Mouse (Mus musculus) liver, adult 2 months (tissue): Measurements from ENCODE around the gene Wnt6. TPM values are rescaled to one million over a fixed set of nuclear protein-coding genes. Genes with fewer than 3 reads are reported as not detected.

Experiments used
- DNase-seq: peaks from one replicate; pipeline ENCODE4 v3.0.0-alpha.2; 2011; ENCODE audit warnings: low read depth, low spot score; ENCODE audit errors: extremely low read depth
- H3K27ac ChIP-seq: fragments of 200-500 bp; replicated peaks from 2 replicates; pipeline ENCODE4 v1.5.1; 2012; ENCODE audit warnings: low read depth, mild to moderate bottlenecking, control low read depth, inconsistent platforms, low read length; ENCODE audit not compliant: insufficient read depth
- H3K27me3 ChIP-seq: fragments of 200-500 bp; 2 replicates; pipeline ENCODE4 v1.6.1; 2012; ENCODE audit warnings: mild to moderate bottlenecking, moderate library complexity, low read length, inconsistent platforms; ENCODE audit not compliant: control insufficient read depth, insufficient read depth
- H3K36me3 ChIP-seq: fragments of 200-500 bp; 2 replicates; pipeline ENCODE4 v1.6.1; 2012; ENCODE audit warnings: low read length, inconsistent platforms; ENCODE audit not compliant: control insufficient read depth, insufficient read depth
- H3K4me1 ChIP-seq: fragments of 200-500 bp; 2 replicates; pipeline ENCODE4 v1.6.1; 2011; ENCODE audit warnings: low read length; ENCODE audit not compliant: control insufficient read depth, insufficient read depth
- H3K4me3 ChIP-seq: fragments of 200-500 bp; 2 replicates; pipeline ENCODE4 v1.5.1; 2011; ENCODE audit warnings: low read depth, mild to moderate bottlenecking, control low read depth, low read length, moderate library complexity; ENCODE audit not compliant: insufficient read depth
- H3K79me2 ChIP-seq: fragments of 200-500 bp; 2 replicates; pipeline ENCODE4 v1.6.1; 2012; ENCODE audit warnings: inconsistent platforms, mild to moderate bottlenecking, low read length, moderate library complexity; ENCODE audit not compliant: control insufficient read depth, insufficient read depth
- H3K9ac ChIP-seq: fragments of 200-500 bp; 2 replicates; pipeline ENCODE4 v1.6.1; 2012; ENCODE audit warnings: low read depth, mild to moderate bottlenecking, control low read depth, inconsistent platforms, low read length
- CTCF ChIP-seq: fragments of 200-500 bp; IDR thresholded peaks from 2 replicates; pipeline ENCODE4 v1.5.1; 2011; ENCODE audit warnings: low read depth, low read length, control low read depth
- POLR2A ChIP-seq: fragments of 200-500 bp; IDR thresholded peaks from 2 replicates; pipeline ENCODE4 v1.6.1; 2011; ENCODE audit warnings: low read length, control low read depth; ENCODE audit not compliant: insufficient read depth; ENCODE audit errors: extremely low read depth
- WGBS: fragments of 180-500 bp; shearing (Covaris S2); methylation state at CpG from one replicate; pipeline ENCODE4 v1.1.7; 2018; 5-methylcytosine and 5-hydroxymethylcytosine counted together
- polyA plus RNA-seq: library from polyadenylated mRNA; depleted of rRNA; stranded (reverse); fragments of >200 nt; gene quantifications from 2 replicates; pipeline ENCODE4 v1.2.3, GENCODE M21; 2012
- total RNA-seq: library from RNA; depleted of rRNA; stranded (reverse); fragments of >200 nt; gene quantifications from 2 replicates; pipeline ENCODE4 v1.2.3, GENCODE M21; 2014

Wnt6 gene
- total and polyA plus RNA-seq, 2 experiments: 0.28 TPM; not detected in 1

DNA sequence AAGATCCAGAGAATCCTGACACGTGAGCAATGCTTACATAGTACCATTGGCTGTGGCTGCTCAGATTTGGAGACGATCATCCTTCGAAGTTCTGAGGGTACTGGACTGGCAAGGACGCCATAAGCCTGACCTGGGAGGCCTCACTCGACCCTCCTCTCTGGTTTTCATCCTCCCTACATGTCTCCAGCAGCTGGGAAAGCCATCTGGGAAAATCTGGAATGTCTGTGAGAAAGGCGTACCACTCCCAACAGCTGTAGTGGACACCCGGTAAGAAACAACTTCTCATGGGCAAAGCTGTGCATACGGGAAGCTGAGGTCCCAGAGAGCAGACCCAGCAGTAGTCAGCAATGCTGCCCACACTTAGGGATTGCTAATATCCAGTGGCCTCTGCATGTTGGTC, 19.5 kb upstream of the Wnt6 start:
- Histone ChIP-seq H3K79me2 (no peaks in the 10 kb centered on the region), H3K36me3 (no peaks in the 10 kb centered on the region), H3K27ac (no peak overlapping the region), H3K27me3 (no peaks in the 10 kb centered on the region), H3K9ac (no peak overlapping the region), H3K4me1 (peaks cover 6% of the 10 kb centered on the region; the same call in 1 of the 2 replicates), H3K4me3 (no peak overlapping the region)
- DNase-seq: no peak
- no peak for TF ChIP-seq CTCF
- TF ChIP-seq POLR2A: no peak
- WGBS: 90% methylated on average over 8 of the region's 8 CpGs

DNA sequence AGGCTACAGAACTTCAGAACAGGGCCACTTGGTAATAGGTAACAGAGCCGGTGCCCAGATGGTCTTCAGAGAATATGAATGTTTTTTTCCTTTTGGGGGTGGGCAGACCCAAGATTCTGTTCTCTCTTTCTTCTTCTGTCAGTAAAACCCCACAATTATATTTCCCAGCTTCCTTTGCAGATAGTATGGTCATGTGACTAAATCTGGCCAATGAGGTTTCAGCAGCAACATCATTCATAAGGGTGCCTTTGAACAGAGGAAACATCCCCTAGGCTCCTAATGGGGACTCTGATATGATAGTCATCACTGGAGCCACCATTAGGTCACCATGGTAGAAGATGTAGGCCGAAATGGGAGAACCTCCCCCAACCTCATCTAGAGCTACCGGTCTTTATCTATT, 18.9 kb upstream of the Wnt6 start:
- Histone ChIP-seq H3K27me3 (no peaks in the 10 kb centered on the region), H3K4me1 (peaks cover 6% of the 10 kb centered on the region; the same call in 1 of the 2 replicates), H3K79me2 (no peaks in the 10 kb centered on the region), H3K4me3 (no peak overlapping the region), H3K9ac (no peak overlapping the region), H3K27ac (no peak overlapping the region), H3K36me3 (no peaks in the 10 kb centered on the region)
- TF ChIP-seq CTCF (no peak), POLR2A (no peak)
- DNase-seq: no peak
- over 99% methylated on average over 3 of the region's 3 CpGs for WGBS

DNA sequence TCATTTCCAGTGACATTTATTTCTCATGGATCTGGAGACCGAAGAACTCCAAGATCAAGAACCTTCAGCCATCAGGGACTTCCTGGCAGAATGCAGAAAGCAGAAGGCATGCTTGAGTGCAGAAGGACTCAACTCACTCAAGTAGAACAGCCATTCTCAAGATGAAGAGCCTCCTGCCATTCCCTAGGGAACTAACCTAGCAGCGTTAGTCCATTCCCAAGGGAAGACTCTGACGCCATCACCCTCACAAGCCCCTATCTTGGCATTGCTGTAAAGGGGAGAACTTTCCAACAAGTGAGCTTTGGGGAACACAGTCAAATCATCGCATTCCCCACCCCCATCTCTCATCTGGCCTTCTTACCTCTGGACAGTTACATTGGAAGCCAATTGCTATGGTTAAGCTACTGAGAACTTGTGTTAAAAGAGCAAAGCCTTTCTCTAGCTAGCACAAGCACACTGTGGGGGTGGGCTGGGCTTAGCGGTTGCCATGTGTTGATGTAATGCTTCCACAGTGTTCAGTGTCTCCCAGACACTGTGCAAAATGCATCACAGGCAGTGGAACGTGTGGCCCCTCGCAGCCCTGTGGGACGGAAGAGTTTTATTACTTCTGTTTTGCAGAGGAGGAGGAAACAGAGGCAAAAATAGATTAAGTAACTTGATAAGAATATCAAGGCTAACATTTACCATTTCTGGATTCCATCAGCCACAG, 18.3 kb upstream of the Wnt6 start:
- Histone ChIP-seq H3K4me1 (peaks cover 6% of the 10 kb centered on the region; the same call in 1 of the 2 replicates), H3K27ac (no peak overlapping the region), H3K9ac (no peak overlapping the region), H3K79me2 (no peaks in the 10 kb centered on the region), H3K36me3 (no peaks in the 10 kb centered on the region), H3K4me3 (no peak overlapping the region), H3K27me3 (no peaks in the 10 kb centered on the region)
- WGBS: 92% methylated on average over 8 of the region's 8 CpGs
- no peak for DNase-seq
- TF ChIP-seq CTCF: no peak
- no peak for TF ChIP-seq POLR2A

DNA sequence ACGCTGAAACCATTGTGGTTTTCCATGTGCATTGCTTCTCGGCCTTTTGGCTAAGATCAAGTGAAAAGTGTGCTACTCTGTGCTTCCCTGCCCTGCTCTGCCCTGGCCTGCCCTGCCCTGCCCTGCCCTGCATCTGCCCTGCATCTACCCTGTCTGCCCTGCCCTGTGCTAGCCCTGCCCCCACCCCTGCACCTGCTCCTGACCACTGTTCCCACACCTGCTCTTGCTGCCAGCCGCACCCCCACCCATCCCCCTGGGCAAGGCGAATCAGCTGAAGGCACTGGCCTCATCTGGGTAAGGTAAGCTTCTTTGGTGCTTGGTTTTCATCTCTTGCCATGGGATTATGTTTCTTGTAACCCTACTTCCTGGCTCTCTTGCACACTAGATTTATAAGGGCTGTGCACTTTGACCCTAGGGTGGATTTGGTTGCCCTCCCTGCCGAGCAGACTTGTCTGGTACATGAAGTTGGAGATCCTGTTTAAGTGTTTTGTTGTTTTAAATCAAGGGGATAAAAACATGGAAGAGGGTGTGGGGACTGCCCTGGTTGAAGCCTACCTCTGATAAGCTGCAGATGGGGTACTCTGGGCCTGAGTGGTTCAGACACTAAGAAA, 17.4 kb upstream of the Wnt6 start:
- no peak for TF ChIP-seq POLR2A
- no peak for TF ChIP-seq CTCF
- DNase-seq: no peak
- H3K27me3 ChIP-seq: no peaks in the 10 kb centered on the region

DNA sequence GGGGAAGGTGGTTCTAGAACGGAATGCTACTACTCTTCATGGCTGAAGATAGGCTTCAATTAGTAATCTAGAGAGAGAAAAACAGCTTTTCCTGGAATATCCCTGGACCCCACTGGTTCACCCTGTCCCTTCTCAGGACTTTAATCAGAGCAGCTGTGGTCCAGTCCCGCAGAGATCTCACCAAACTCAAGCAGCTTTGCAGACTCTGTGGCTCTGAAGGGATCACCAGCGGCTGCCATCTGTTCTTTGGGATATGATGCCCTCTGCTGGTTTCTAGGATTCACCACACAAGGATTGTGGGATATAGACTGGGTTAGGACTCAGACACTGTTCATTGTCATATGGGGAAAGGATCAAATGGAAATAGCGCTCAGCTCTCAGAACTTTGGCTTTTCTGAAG, 11.9 kb upstream of the Wnt6 start:
- Histone ChIP-seq H3K4me3 (no peak overlapping the region), H3K4me1 (peaks cover 2% of the 10 kb centered on the region; the same call in 1 of the 2 replicates), H3K27ac (no peak overlapping the region), H3K79me2 (no peaks in the 10 kb centered on the region), H3K27me3 (no peaks in the 10 kb centered on the region), H3K36me3 (no peaks in the 10 kb centered on the region), H3K9ac (no peak overlapping the region)
- peak; percentile 54 for DNase-seq
- WGBS: 23% methylated on average over 4 of the region's 4 CpGs
- TF ChIP-seq CTCF: peak; percentile 59
- no peak for TF ChIP-seq POLR2A

More for the DNA sequence above, 17.4 kb upstream of the Wnt6 start:
- H3K27ac ChIP-seq: no peak overlapping the region
- WGBS: 67% methylated on average over 5 of the region's 5 CpGs
- H3K79me2 ChIP-seq: no peaks in the 10 kb centered on the region
- no peak overlapping the region for H3K4me3 ChIP-seq
- no peak overlapping the region for H3K9ac ChIP-seq
- H3K36me3 ChIP-seq: no peaks in the 10 kb centered on the region
- H3K4me1 ChIP-seq: peaks cover 7% of the 10 kb centered on the region; the same call in 1 of the 2 replicates

DNA sequence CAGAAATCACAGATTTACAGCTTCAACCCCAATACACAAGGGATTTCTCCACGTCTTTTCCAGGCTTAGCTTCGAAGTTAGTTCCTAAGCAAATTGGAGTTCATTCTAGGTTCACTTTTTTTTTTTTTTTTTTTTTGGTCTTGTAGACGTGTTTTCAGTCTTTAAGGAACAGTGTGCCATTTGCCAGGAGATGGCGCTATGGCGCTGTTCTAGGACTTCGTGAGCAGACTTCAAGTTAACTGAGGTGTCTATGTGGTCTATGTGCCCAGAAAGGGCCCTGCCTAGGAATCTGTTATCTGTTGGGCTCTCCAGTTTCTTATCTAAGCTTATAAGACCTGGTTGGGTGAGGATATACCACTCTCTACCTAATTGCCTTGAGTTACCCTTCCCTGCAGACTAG, 8.6 kb upstream of the Wnt6 start:
- H3K4me1 ChIP-seq: peaks cover 2% of the 10 kb centered on the region; the same call in 1 of the 2 replicates
- H3K27me3 ChIP-seq: peaks cover 3% of the 10 kb centered on the region; the same call in 1 of the 2 replicates
- peak; percentile 60 for DNase-seq
- no peak overlapping the region for H3K4me3 ChIP-seq
- H3K79me2 ChIP-seq: no peaks in the 10 kb centered on the region
- TF ChIP-seq POLR2A (no peak), CTCF (peak; percentile 61)
- no peak overlapping the region for H3K27ac ChIP-seq
- WGBS: 5% methylated on average over 6 of the region's 6 CpGs
- no peaks in the 10 kb centered on the region for H3K36me3 ChIP-seq
- no peak overlapping the region for H3K9ac ChIP-seq
